Mouse (Mus musculus) layer of hippocampus, postnatal 36 days (tissue): ENCODE measurements around the gene Fam204a. TPM values are rescaled to one million over a fixed set of nuclear protein-coding genes. Genes with fewer than 3 reads are reported as not detected.
A peak's percentile ranks its signal among the peaks of the same experiment; 100 is the strongest.

Experiments
- DNase-seq, 2 experiments: peaks; one replicate each; pipeline ENCODE4 v3.0.0; 2022
- total RNA-seq, 2 experiments: library from RNA; stranded (reverse); gene quantifications; 2 replicates each; pipeline ENCODE4 v1.2.3; 2021

The Fam204a gene
- 10 to 100 TPM; 28.7 TPM for total RNA-seq

- peak; percentile 94 to 96 for DNase-seq
Measured at GRCm38 (mm10) chr19:60225899-60226844, at the start of gene Fam204a. Fam204a (minus strand) TSS chr19:60226701.

GRCm38 (mm10) chr19:60265789-60266188 is 39.3 kb upstream of the Fam204a start:
- no peak for DNase-seq

- DNase-seq: no peak
Measured at GRCm38 (mm10) chr19:60260689-60261088, 34.2 kb upstream of the Fam204a start.

- no peak for DNase-seq
Measured at GRCm38 (mm10) chr19:60252021-60252420, 25.5 kb upstream of the Fam204a start.

- DNase-seq: no peak
Measured at GRCm38 (mm10) chr19:60251197-60251596, 24.7 kb upstream of the Fam204a start.

- DNase-seq: no peak
Measured at GRCm38 (mm10) chr19:60245250-60245649, 18.7 kb upstream of the Fam204a start.

- no peak for DNase-seq
Measured at GRCm38 (mm10) chr19:60242620-60243019, 16.1 kb upstream of the Fam204a start.

- DNase-seq: no peak
Measured at GRCm38 (mm10) chr19:60241916-60242602, 15.6 kb upstream of the Fam204a start.

GRCm38 (mm10) chr19:60231542-60231941 is 5.0 kb upstream of the Fam204a start:
- no peak for DNase-seq

- no peak for DNase-seq
Measured at GRCm38 (mm10) chr19:60226845-60227235, 339 bp upstream of the Fam204a start.

- DNase-seq: no peak
Measured at GRCm38 (mm10) chr19:60219395-60219794, 7.1 kb downstream of the Fam204a start.

- DNase-seq: no peak
Measured at GRCm38 (mm10) chr19:60217985-60218384, 8.5 kb downstream of the Fam204a start.

GRCm38 (mm10) chr19:60208173-60208572 is 18.3 kb downstream of the Fam204a start:
- DNase-seq: no peak

GRCm38 (mm10) chr19:60204176-60204575 is 22.3 kb downstream of the Fam204a start:
- no peak for DNase-seq

GRCm38 (mm10) chr19:60200294-60200693 is 26.2 kb downstream of the Fam204a start:
- DNase-seq: no peak

- no peak for DNase-seq
Measured at GRCm38 (mm10) chr19:60199152-60199551, 27.3 kb downstream of the Fam204a start.

GRCm38 (mm10) chr19:60192790-60193189 is 33.7 kb downstream of the Fam204a start:
- no peak for DNase-seq

GRCm38 (mm10) chr19:60189206-60189605 is 37.3 kb downstream of the Fam204a start:
- DNase-seq: no peak

- no peak for DNase-seq
Measured at GRCm38 (mm10) chr19:60182901-60183300, 43.6 kb downstream of the Fam204a start.

- no peak for DNase-seq
Measured at GRCm38 (mm10) chr19:60182171-60182570, 44.3 kb downstream of the Fam204a start.

GRCm38 (mm10) chr19:60178771-60179563 is 47.5 kb downstream of the Fam204a start:
- DNase-seq: peak in 1 of 2 experiments; percentile 15

GRCm38 (mm10) chr19:60165417-60165816 is 61.1 kb downstream of the Fam204a start:
- no peak for DNase-seq
